Comparison of ENCODE assay signal across 8 mouse cellular contexts in the genomic region with DNA sequence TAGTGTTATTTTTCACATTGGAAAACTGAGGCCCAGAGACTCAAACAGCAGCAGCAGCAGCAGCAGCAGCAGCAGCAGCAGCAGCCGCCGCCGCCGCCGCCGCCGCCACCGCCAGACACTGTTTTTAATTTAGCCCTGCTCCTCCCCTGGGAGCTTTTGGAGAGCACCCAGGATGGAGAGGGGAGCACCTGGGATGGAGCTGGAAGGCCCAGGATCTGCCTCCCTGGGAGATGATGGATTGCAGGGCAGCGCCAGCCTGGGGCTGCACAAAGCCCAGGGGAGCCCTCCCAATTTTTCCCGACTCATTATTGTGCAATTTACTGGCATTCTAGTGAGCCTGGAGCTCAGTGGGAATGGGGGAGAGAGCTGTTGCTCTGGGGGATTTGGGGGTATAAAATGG. TPM values are rescaled to one million over a fixed set of nuclear protein-coding genes. Genes with fewer than 3 reads are reported as not detected.
DNase-seq lines count a peak whose midpoint lies in the region; ATAC-seq and TF ChIP-seq lines count a peak whose summit lies in the region.

No protein-coding gene starts in this region.

- no peak for TF ChIP-seq CTCF in lung, postnatal 0 days (IDR thresholded peaks at IDR 0.05)

- WGBS in liver, embryonic 11.5 days, result 13% methylated on average over 10 of the region's 10 CpGs
- 3% methylated on average over 10 of the region's 10 CpGs for WGBS in embryonic facial prominence, embryonic 15.5 days
- WGBS in lung, postnatal 0 days, result 0% methylated on average over 10 of the region's 10 CpGs
- 5% methylated on average over 10 of the region's 10 CpGs for WGBS in stomach, embryonic 16.5 days

- no peaks in the 10 kb centered on the region for H3K36me3 ChIP-seq in liver, embryonic 11.5 days (ENCODE audit: control insufficient read depth, insufficient read depth, low read length)
- H3K36me3 ChIP-seq in embryonic facial prominence, embryonic 15.5 days, result no peaks in the 10 kb centered on the region
- H3K36me3 ChIP-seq in lung, postnatal 0 days (ENCODE audit: insufficient read depth, low read length), result no peaks in the 10 kb centered on the region
- no peaks in the 10 kb centered on the region for H3K36me3 ChIP-seq in stomach, embryonic 16.5 days (ENCODE audit: control insufficient read depth, insufficient read depth, low read length)

- peak overlapping the region; percentile 24 for H3K4me3 ChIP-seq in liver, embryonic 11.5 days (ENCODE audit: low read depth, low read length)
- peak overlapping the region; percentile 26 for H3K4me3 ChIP-seq in embryonic facial prominence, embryonic 15.5 days (replicated peaks)
- H3K4me3 ChIP-seq in lung, postnatal 0 days (ENCODE audit: low read depth, low read length), result peak overlapping the region; percentile 34
- H3K4me3 ChIP-seq in stomach, embryonic 16.5 days (replicated peaks; ENCODE audit: low read length), result peak overlapping the region; percentile 35

- H3K27me3 ChIP-seq in liver, embryonic 11.5 days (replicated peaks; ENCODE audit: control insufficient read depth, insufficient read depth, low read length), result peaks cover 45% of the 10 kb centered on the region
- H3K27me3 ChIP-seq in embryonic facial prominence, embryonic 15.5 days, result peaks cover 4% of the 10 kb centered on the region; the same call in 1 of the 2 replicates
- no peaks in the 10 kb centered on the region for H3K27me3 ChIP-seq in lung, postnatal 0 days (replicated peaks; ENCODE audit: insufficient read depth, low read length)
- H3K27me3 ChIP-seq in stomach, embryonic 16.5 days (ENCODE audit: control insufficient read depth, insufficient read depth, low read length), result peaks cover 3% of the 10 kb centered on the region

- no peaks in the 10 kb centered on the region for H3K9me3 ChIP-seq in liver, embryonic 11.5 days (ENCODE audit: control insufficient read depth, low read length)
- H3K9me3 ChIP-seq in embryonic facial prominence, embryonic 15.5 days (replicated peaks), result no peaks in the 10 kb centered on the region
- no peaks in the 10 kb centered on the region for H3K9me3 ChIP-seq in lung, postnatal 0 days (ENCODE audit: low read length)
- no peaks in the 10 kb centered on the region for H3K9me3 ChIP-seq in stomach, embryonic 16.5 days (replicated peaks; ENCODE audit: control insufficient read depth, low read length)

- TF ChIP-seq EP300 in lung, postnatal 0 days (IDR thresholded peaks at IDR 0.05), result no peak

- intact Hi-C loops in heart, postnatal 25 days (cut with DNase I), result no loop called here

- peak; percentile 46 for DNase-seq in liver, embryonic 11.5 days (ENCODE audit: low spot score)
- DNase-seq in liver, result no peak
- peak; percentile 40 for DNase-seq in heart, postnatal 25 days (ENCODE audit: low spot score)
- DNase-seq in lung, postnatal 0 days (ENCODE audit: low spot score), result peak; percentile 52
- DNase-seq in T-cell, adult 2 months (ENCODE audit: low spot score), result no peak
- no peak for DNase-seq in thymus, postnatal 36 days

- no peak overlapping the region for H3K27ac ChIP-seq in liver, embryonic 11.5 days (ENCODE audit: low read depth, low read length)
- H3K27ac ChIP-seq in embryonic facial prominence, embryonic 15.5 days (replicated peaks), result peak overlapping the region; percentile 69
- H3K27ac ChIP-seq in lung, postnatal 0 days (ENCODE audit: low read length), result peak overlapping the region; percentile 40; the same call in 1 of the 2 replicates
- peak overlapping the region; percentile 73 for H3K27ac ChIP-seq in stomach, embryonic 16.5 days (ENCODE audit: low read length)

- peaks cover 34% of the 10 kb centered on the region for H3K4me1 ChIP-seq in liver, embryonic 11.5 days (replicated peaks; ENCODE audit: control insufficient read depth, insufficient read depth, low read length)
- peaks cover 54% of the 10 kb centered on the region for H3K4me1 ChIP-seq in embryonic facial prominence, embryonic 15.5 days
- H3K4me1 ChIP-seq in lung, postnatal 0 days (ENCODE audit: insufficient read depth, low read depth, low read length), result peaks cover 11% of the 10 kb centered on the region; the same call in 1 of the 2 replicates
- H3K4me1 ChIP-seq in stomach, embryonic 16.5 days (ENCODE audit: control insufficient read depth, insufficient read depth, low read length), result peaks cover 35% of the 10 kb centered on the region

- no peak overlapping the region for H3K9ac ChIP-seq in liver, embryonic 11.5 days (ENCODE audit: low read depth, low read length)
- H3K9ac ChIP-seq in embryonic facial prominence, embryonic 15.5 days, result no peak overlapping the region; the same call in 1 of the 2 replicates
- no peak overlapping the region for H3K9ac ChIP-seq in lung, postnatal 0 days (replicated peaks; ENCODE audit: low read depth)
- H3K9ac ChIP-seq in stomach, embryonic 16.5 days (ENCODE audit: low read length), result peak overlapping the region; percentile 65

- no peak for ATAC-seq in liver, embryonic 11.5 days (replicated peaks; ENCODE audit: low FRiP score)
- ATAC-seq in embryonic facial prominence, embryonic 15.5 days (ENCODE audit: insufficient number of reproducible peaks, low FRiP score, low TSS enrichment, low read depth), result no peak
- ATAC-seq in lung, postnatal 0 days, result peak; percentile 12; the same call in 1 of the 2 replicates
- ATAC-seq in stomach, embryonic 16.5 days (ENCODE audit: insufficient read depth, low FRiP score), result no peak

- H3K4me2 ChIP-seq in liver, embryonic 11.5 days, result peak overlapping the region; percentile 51
- peak overlapping the region; percentile 46 for H3K4me2 ChIP-seq in embryonic facial prominence, embryonic 15.5 days (replicated peaks)
- H3K4me2 ChIP-seq in lung, postnatal 0 days (replicated peaks; ENCODE audit: low read depth, low read length), result peak overlapping the region; percentile 57
- H3K4me2 ChIP-seq in stomach, embryonic 16.5 days (ENCODE audit: low read depth, low read length), result peak overlapping the region; percentile 50

RNA-seq across cellular contexts. Expression of gene Tle6, which starts 4.3 kb away (rescaled TPM):
- polyA plus RNA-seq in liver, embryonic 11.5 days (2014; fragmentation: Nextera tagmentation; extraction: Ambion mirVana), result 13.2 and 16.7 TPM in 2 replicates
- 16.4 and 19.6 TPM in 2 replicates for polyA plus RNA-seq in embryonic facial prominence, embryonic 15.5 days (2015; fragmentation: Nextera tagmentation; extraction: Ambion mirVana)
- 1 to 10 TPM; 6.7 to 7.4 TPM for total RNA-seq in heart, postnatal 25 days (2021)
- 12.8 and 18.5 TPM in 2 replicates for polyA plus RNA-seq in lung, postnatal 0 days (2015; fragmentation: Nextera tagmentation; extraction: Ambion mirVana)
- polyA plus RNA-seq in stomach, embryonic 16.5 days (2015; fragmentation: Nextera tagmentation; extraction: Ambion mirVana), result 26.0 and 31.2 TPM in 2 replicates

RNA-seq across cellular contexts. Expression of gene BC025920, which starts 9.5 kb away (rescaled TPM):
- polyA plus RNA-seq in liver, embryonic 11.5 days (2014; fragmentation: Nextera tagmentation; extraction: Ambion mirVana), result 0.81 and 1.1 TPM in 2 replicates
- 0.84 and 1.3 TPM in 2 replicates for polyA plus RNA-seq in embryonic facial prominence, embryonic 15.5 days (2015; fragmentation: Nextera tagmentation; extraction: Ambion mirVana)
- 1 to 10 TPM; 1.9 to 2.8 TPM for total RNA-seq in heart, postnatal 25 days (2021)
- polyA plus RNA-seq in lung, postnatal 0 days (2015; fragmentation: Nextera tagmentation; extraction: Ambion mirVana), result 0.07 and 0.29 TPM in 2 replicates
- 0.46 and 0.61 TPM in 2 replicates for polyA plus RNA-seq in stomach, embryonic 16.5 days (2015; fragmentation: Nextera tagmentation; extraction: Ambion mirVana)

RNA-seq across cellular contexts. Expression of gene Tle2, which starts 22.2 kb away (rescaled TPM):
- polyA plus RNA-seq in liver, embryonic 11.5 days (2014; fragmentation: Nextera tagmentation; extraction: Ambion mirVana), result 5.1 and 6.9 TPM in 2 replicates
- polyA plus RNA-seq in embryonic facial prominence, embryonic 15.5 days (2015; fragmentation: Nextera tagmentation; extraction: Ambion mirVana), result 63.1 and 73.7 TPM in 2 replicates
- total RNA-seq in heart, postnatal 25 days (2021), result 1 to 10 TPM; 8.4 to 9.7 TPM
- 29.9 and 37.0 TPM in 2 replicates for polyA plus RNA-seq in lung, postnatal 0 days (2015; fragmentation: Nextera tagmentation; extraction: Ambion mirVana)
- polyA plus RNA-seq in stomach, embryonic 16.5 days (2015; fragmentation: Nextera tagmentation; extraction: Ambion mirVana), result 20.6 and 23.6 TPM in 2 replicates

RNA-seq across cellular contexts. Expression of gene Sirt6, which starts 31.0 kb away (rescaled TPM):
- polyA plus RNA-seq in liver, embryonic 11.5 days (2014; fragmentation: Nextera tagmentation; extraction: Ambion mirVana), result 22.8 and 22.9 TPM in 2 replicates
- 40.5 and 41.0 TPM in 2 replicates for polyA plus RNA-seq in embryonic facial prominence, embryonic 15.5 days (2015; fragmentation: Nextera tagmentation; extraction: Ambion mirVana)
- total RNA-seq in heart, postnatal 25 days (2021), result 1 to 10 TPM; 8.0 to 8.5 TPM
- 24.1 and 24.2 TPM in 2 replicates for polyA plus RNA-seq in lung, postnatal 0 days (2015; fragmentation: Nextera tagmentation; extraction: Ambion mirVana)
- polyA plus RNA-seq in stomach, embryonic 16.5 days (2015; fragmentation: Nextera tagmentation; extraction: Ambion mirVana), result 28.6 and 33.6 TPM in 2 replicates

RNA-seq across cellular contexts. Expression of gene Ankrd24, which starts 31.7 kb away (rescaled TPM):
- polyA plus RNA-seq in liver, embryonic 11.5 days (2014; fragmentation: Nextera tagmentation; extraction: Ambion mirVana), result 3.6 and 4.6 TPM in 2 replicates
- polyA plus RNA-seq in embryonic facial prominence, embryonic 15.5 days (2015; fragmentation: Nextera tagmentation; extraction: Ambion mirVana), result 14.5 and 15.0 TPM in 2 replicates
- total RNA-seq in heart, postnatal 25 days (2021), result 10 to 100 TPM in 1 of 2 experiments, 1 to 10 TPM in 1; 9.4 to 10.1 TPM
- 4.4 and 5.3 TPM in 2 replicates for polyA plus RNA-seq in lung, postnatal 0 days (2015; fragmentation: Nextera tagmentation; extraction: Ambion mirVana)
- polyA plus RNA-seq in stomach, embryonic 16.5 days (2015; fragmentation: Nextera tagmentation; extraction: Ambion mirVana), result 9.9 and 11.1 TPM in 2 replicates

Comparison
In these comparisons a context has a peak if more than half of its experiments do, and no peak if none do; other contexts are left out.
1. DNase-seq: peak in liver, embryonic 11.5 days (single experiment), heart, postnatal 25 days (single experiment) and lung, postnatal 0 days (single experiment); none in liver (single experiment), T-cell, adult 2 months (single experiment) and thymus, postnatal 36 days (0 of 2).
2. Peak in every context shown above with its lines, with median percentiles within 50 percentile points of each other: H3K4me2 ChIP-seq and H3K4me3 ChIP-seq.